Mouse (Mus musculus): Measurements from ENCODE around the gene Adamts17. TPM values are rescaled to one million over a fixed set of nuclear protein-coding genes. Genes with fewer than 3 reads are reported as not detected.

Adamts17 gene
- total and polyA plus RNA-seq, 2 experiments from 2014 or later: 3.9 to 14.8 TPM

GRCm38 (mm10) chr7:66871940-66872511, 32.5 kb downstream of the Adamts17 start:
- Histone ChIP-seq H3K9me3 (ENCODE audit: low read length) (0 out of 2 replicates have a peak, but pooled peaks cover 3% of the 10 kb centered on the region), H3K27ac (no peak overlapping the region), H3K9ac (replicated peaks; ENCODE audit: low read length) (no peak overlapping the region), H3K27me3 (ENCODE audit: insufficient read depth, low read length) (no peaks in the 10 kb centered on the region), H3K36me3 (ENCODE audit: insufficient read depth, low read length) (no peaks in the 10 kb centered on the region), H3K4me2 (ENCODE audit: low read depth, low read length) (no peak overlapping the region), H3K4me1 (ENCODE audit: insufficient read depth, low read length) (peaks cover 10% of the 10 kb centered on the region; the same call in 1 of the 2 replicates), H3K4me3 (ENCODE audit: low read length) (no peak overlapping the region)
- no peak for TF ChIP-seq CTCF (IDR thresholded peaks at IDR 0.05; ENCODE audit: low read depth)
- DNase-seq (ENCODE audit: low spot score) (no peak), ATAC-seq (no peak)
- WGBS: 65% methylated on average over 14 of the region's 14 CpGs

DNA sequence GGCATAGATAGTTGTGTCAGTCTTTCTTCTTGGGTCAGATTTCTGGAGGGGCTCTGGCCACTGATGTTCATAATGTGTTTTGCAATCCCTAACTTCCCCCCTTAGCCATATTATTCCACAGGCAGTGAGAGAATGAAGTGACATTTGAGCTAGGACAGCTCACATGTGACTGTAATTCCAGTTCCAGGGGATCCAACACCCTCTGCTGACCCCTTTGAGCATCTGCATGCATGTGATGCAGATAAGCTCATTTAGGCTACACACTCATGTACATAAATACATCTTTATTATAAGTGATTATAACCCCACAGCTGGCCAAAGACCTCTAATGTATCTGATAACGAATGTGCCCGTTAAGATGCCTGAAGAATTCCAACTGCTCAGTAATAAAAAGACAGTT, 33.7 kb downstream of the Adamts17 start:
- no peak for ATAC-seq
- no peak overlapping the region for H3K27ac ChIP-seq
- TF ChIP-seq CTCF (IDR thresholded peaks at IDR 0.05; ENCODE audit: low read depth): 0 out of 2 replicates have a peak, but pooled peaks have one; percentile 6
- H3K4me2 ChIP-seq (ENCODE audit: low read depth, low read length): no peak overlapping the region
- no peak overlapping the region for H3K9ac ChIP-seq (replicated peaks; ENCODE audit: low read length)
- H3K27me3 ChIP-seq (ENCODE audit: insufficient read depth, low read length): no peaks in the 10 kb centered on the region
- H3K9me3 ChIP-seq (ENCODE audit: low read length): 0 out of 2 replicates have a peak, but pooled peaks cover 3% of the 10 kb centered on the region
- 88% methylated on average over 2 of the region's 2 CpGs for WGBS
- H3K36me3 ChIP-seq (ENCODE audit: insufficient read depth, low read length): no peaks in the 10 kb centered on the region
- H3K4me1 ChIP-seq (ENCODE audit: insufficient read depth, low read length): peaks cover 4% of the 10 kb centered on the region; the same call in 1 of the 2 replicates
- no peak for DNase-seq (ENCODE audit: low spot score)
- no peak overlapping the region for H3K4me3 ChIP-seq (ENCODE audit: low read length)

- no peaks in the 10 kb centered on the region for H3K27me3 ChIP-seq (ENCODE audit: insufficient read depth, low read length)
- no peak overlapping the region for H3K4me3 ChIP-seq (ENCODE audit: low read length)
- DNase-seq (ENCODE audit: low spot score) (no peak), ATAC-seq (no peak)
- H3K27ac ChIP-seq: no peak overlapping the region
- no peak overlapping the region for H3K9ac ChIP-seq (replicated peaks; ENCODE audit: low read length)
- no peaks in the 10 kb centered on the region for H3K4me1 ChIP-seq (ENCODE audit: insufficient read depth, low read length)
- H3K9me3 ChIP-seq (ENCODE audit: low read length): no peaks in the 10 kb centered on the region
- WGBS: 83% methylated on average over 2 of the region's 2 CpGs
- H3K4me2 ChIP-seq (ENCODE audit: low read depth, low read length): no peak overlapping the region
- no peak for TF ChIP-seq CTCF (IDR thresholded peaks at IDR 0.05; ENCODE audit: low read depth)
- H3K36me3 ChIP-seq (ENCODE audit: insufficient read depth, low read length): no peaks in the 10 kb centered on the region
Observed at GRCm38 (mm10) chr7:66891431-66891830, 51.9 kb downstream of the Adamts17 start.

DNA sequence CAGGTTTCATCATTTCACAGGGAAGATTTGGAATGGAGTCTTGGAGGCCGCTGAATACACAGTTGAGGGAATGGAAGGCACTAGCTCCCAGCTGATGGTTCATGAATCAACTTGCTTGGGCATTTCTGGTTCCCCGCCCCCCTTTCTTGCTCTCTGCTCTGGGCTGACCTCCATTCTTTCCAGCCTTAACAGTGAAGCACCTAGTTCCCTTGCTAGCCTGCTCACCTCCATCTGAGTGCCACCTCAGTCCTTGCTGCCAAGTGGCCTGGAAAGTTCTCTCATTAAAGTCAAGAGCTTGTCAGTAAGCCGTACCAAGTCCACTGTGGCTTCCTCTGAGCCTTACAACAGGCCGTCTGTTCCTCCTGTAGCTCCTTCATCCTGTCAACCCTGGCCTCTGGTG, 52.6 kb downstream of the Adamts17 start:
- Histone ChIP-seq H3K9ac (replicated peaks; ENCODE audit: low read length) (no peak overlapping the region), H3K27me3 (ENCODE audit: insufficient read depth, low read length) (no peaks in the 10 kb centered on the region), H3K4me2 (ENCODE audit: low read depth, low read length) (no peak overlapping the region), H3K9me3 (ENCODE audit: low read length) (no peaks in the 10 kb centered on the region), H3K4me1 (ENCODE audit: insufficient read depth, low read length) (no peaks in the 10 kb centered on the region), H3K27ac (no peak overlapping the region), H3K4me3 (ENCODE audit: low read length) (no peak overlapping the region), H3K36me3 (ENCODE audit: insufficient read depth, low read length) (no peaks in the 10 kb centered on the region)
- 92% methylated on average over 4 of the region's 4 CpGs for WGBS
- ATAC-seq (no peak), DNase-seq (ENCODE audit: low spot score) (no peak)
- no peak for TF ChIP-seq CTCF (IDR thresholded peaks at IDR 0.05; ENCODE audit: low read depth)

DNA sequence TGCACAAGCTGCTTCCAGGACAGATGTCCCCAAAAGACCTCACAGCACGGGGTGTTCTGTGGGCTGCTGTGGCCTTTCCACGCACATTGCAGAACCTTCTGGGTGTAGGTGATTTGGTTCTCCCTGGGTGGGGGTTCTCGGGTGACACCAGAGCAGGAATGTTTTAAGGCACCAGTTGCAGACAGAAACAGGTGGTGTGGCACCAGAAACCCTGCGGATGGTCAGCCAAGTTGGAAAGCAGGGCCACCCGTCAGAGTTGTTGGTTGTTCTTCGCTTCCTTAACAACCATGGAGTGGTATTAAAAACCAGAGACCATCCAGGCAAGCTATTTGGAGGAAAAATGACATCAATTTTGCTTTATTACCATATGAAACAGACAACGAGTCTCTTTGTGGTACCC, 62.8 kb downstream of the Adamts17 start:
- Histone ChIP-seq H3K4me3 (ENCODE audit: low read length) (no peak overlapping the region), H3K4me1 (ENCODE audit: insufficient read depth, low read length) (peaks cover 6% of the 10 kb centered on the region; the same call in 1 of the 2 replicates), H3K27me3 (ENCODE audit: insufficient read depth, low read length) (no peaks in the 10 kb centered on the region), H3K4me2 (ENCODE audit: low read depth, low read length) (no peak overlapping the region), H3K9ac (replicated peaks; ENCODE audit: low read length) (no peak overlapping the region), H3K9me3 (ENCODE audit: low read length) (no peaks in the 10 kb centered on the region), H3K27ac (no peak overlapping the region), H3K36me3 (ENCODE audit: insufficient read depth, low read length) (no peaks in the 10 kb centered on the region)
- WGBS: 74% methylated on average over 7 of the region's 7 CpGs
- DNase-seq (ENCODE audit: low spot score): no peak
- ATAC-seq: no peak
- no peak for TF ChIP-seq CTCF (IDR thresholded peaks at IDR 0.05; ENCODE audit: low read depth)

DNA sequence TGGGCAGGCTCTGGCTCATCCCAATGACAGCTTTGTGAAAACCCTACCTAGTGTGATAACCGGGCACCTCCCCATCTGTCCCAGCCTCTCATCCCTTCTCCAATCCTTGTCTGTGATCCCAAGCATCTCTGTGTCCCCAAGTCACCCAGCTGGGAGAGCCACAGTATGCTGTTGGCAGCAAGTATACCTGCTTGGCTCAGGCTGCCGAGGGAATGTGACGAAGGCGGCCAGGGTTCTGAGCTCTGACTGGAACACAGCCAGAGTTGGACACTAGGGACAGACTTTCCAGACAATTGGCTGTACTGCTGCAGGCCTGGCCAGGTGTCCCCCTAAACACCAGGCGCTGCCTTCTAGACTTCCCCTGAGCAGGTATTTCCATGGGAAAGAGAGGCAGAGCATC, 63.5 kb downstream of the Adamts17 start:
- WGBS: 49% methylated on average over 5 of the region's 5 CpGs
- Histone ChIP-seq H3K4me3 (ENCODE audit: low read length) (no peak overlapping the region), H3K4me2 (ENCODE audit: low read depth, low read length) (no peak overlapping the region), H3K36me3 (ENCODE audit: insufficient read depth, low read length) (no peaks in the 10 kb centered on the region), H3K9me3 (ENCODE audit: low read length) (no peaks in the 10 kb centered on the region), H3K9ac (replicated peaks; ENCODE audit: low read length) (no peak overlapping the region), H3K4me1 (ENCODE audit: insufficient read depth, low read length) (peaks cover 6% of the 10 kb centered on the region; the same call in 1 of the 2 replicates), H3K27ac (no peak overlapping the region), H3K27me3 (ENCODE audit: insufficient read depth, low read length) (no peaks in the 10 kb centered on the region)
- peak; percentile 41 for DNase-seq (ENCODE audit: low spot score)
- ATAC-seq: 0 out of 2 replicates have a peak, but pooled peaks have one; percentile 49
- no peak for TF ChIP-seq CTCF (IDR thresholded peaks at IDR 0.05; ENCODE audit: low read depth)

- TF ChIP-seq CTCF (IDR thresholded peaks at IDR 0.05; ENCODE audit: low read depth): no peak
- Histone ChIP-seq H3K27me3 (ENCODE audit: insufficient read depth, low read length) (no peaks in the 10 kb centered on the region), H3K27ac (no peak overlapping the region), H3K36me3 (ENCODE audit: insufficient read depth, low read length) (no peaks in the 10 kb centered on the region), H3K4me2 (ENCODE audit: low read depth, low read length) (no peak overlapping the region), H3K9me3 (ENCODE audit: low read length) (no peaks in the 10 kb centered on the region), H3K4me1 (ENCODE audit: insufficient read depth, low read length) (peaks cover 6% of the 10 kb centered on the region; the same call in 1 of the 2 replicates), H3K4me3 (ENCODE audit: low read length) (no peak overlapping the region), H3K9ac (replicated peaks; ENCODE audit: low read length) (no peak overlapping the region)
- WGBS: 85% methylated on average over 4 of the region's 4 CpGs
- DNase-seq (ENCODE audit: low spot score) (no peak), ATAC-seq (no peak)
Observed at GRCm38 (mm10) chr7:66905941-66906340, 66.4 kb downstream of the Adamts17 start.

Measured in hindbrain, postnatal 0 days (tissue).